Mouse (Mus musculus): ENCODE data around the gene Mark1. TPM values are rescaled to one million over a fixed set of nuclear protein-coding genes. Genes with fewer than 3 reads are reported as not detected.

Mark1 gene
- polyA plus RNA-seq, 1 experiment from 2014 or later, result 1.6 TPM

GRCm38 (mm10) chr1:184867640-184868120 lies 131.7 kb downstream of the Mark1 start:
- Histone ChIP-seq H3K36me3 (ENCODE audit: control insufficient read depth, insufficient read depth) (no peaks in the 10 kb centered on the region), H3K4me2 (replicated peaks; ENCODE audit: low read depth) (no peak overlapping the region), H3K9ac (ENCODE audit: low read depth, low read length) (no peak overlapping the region), H3K4me1 (replicated peaks; ENCODE audit: control insufficient read depth, insufficient read depth, low read length) (peaks cover 4% of the 10 kb centered on the region; the same call in 1 of the 2 replicates), H3K4me3 (ENCODE audit: low read depth, low read length) (no peak overlapping the region), H3K27me3 (replicated peaks; ENCODE audit: control insufficient read depth, insufficient read depth, low read length) (no peaks in the 10 kb centered on the region), H3K27ac (ENCODE audit: low read depth, low read length) (no peak overlapping the region), H3K9me3 (ENCODE audit: control insufficient read depth) (no peaks in the 10 kb centered on the region)
- no peak for ATAC-seq
- no peak for TF ChIP-seq CTCF (IDR thresholded peaks at IDR 0.05; ENCODE audit: low read depth)
- 69% methylated on average over 3 of the region's 3 CpGs for WGBS

DNA sequence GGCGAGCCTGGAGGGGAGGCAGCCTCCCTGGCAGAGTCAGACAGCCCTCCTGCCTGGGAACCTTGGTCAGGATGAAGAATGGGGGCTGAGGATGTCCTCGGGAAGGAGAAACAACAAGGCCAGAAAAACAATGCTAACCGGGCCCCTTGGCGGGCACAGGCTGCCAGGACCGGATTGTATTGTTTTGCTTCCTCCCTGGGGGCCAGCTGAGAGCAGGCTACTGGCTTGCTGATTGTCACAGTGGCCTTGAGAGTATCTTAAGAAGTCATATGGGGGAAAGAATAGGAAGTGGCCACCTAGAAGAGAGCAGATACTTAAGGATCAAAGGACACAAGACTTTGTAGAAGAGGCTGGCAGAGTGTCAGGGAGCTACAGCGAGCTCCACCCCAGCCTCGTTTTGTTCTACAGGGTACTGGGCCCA lies 135.0 kb downstream of the Mark1 start:
- 32% methylated on average over 7 of the region's 7 CpGs for WGBS
- H3K4me2 ChIP-seq (replicated peaks; ENCODE audit: low read depth), result no peak overlapping the region
- no peak overlapping the region for H3K4me3 ChIP-seq (ENCODE audit: low read depth, low read length)
- no peak for TF ChIP-seq CTCF (IDR thresholded peaks at IDR 0.05; ENCODE audit: low read depth)
- no peaks in the 10 kb centered on the region for H3K27me3 ChIP-seq (replicated peaks; ENCODE audit: control insufficient read depth, insufficient read depth, low read length)
- no peaks in the 10 kb centered on the region for H3K36me3 ChIP-seq (ENCODE audit: control insufficient read depth, insufficient read depth)
- no peaks in the 10 kb centered on the region for H3K9me3 ChIP-seq (ENCODE audit: control insufficient read depth)
- peaks cover 4% of the 10 kb centered on the region; the same call in 1 of the 2 replicates for H3K4me1 ChIP-seq (replicated peaks; ENCODE audit: control insufficient read depth, insufficient read depth, low read length)
- ATAC-seq, result no peak
- no peak overlapping the region for H3K9ac ChIP-seq (ENCODE audit: low read depth, low read length)
- H3K27ac ChIP-seq (ENCODE audit: low read depth, low read length), result 0 out of 2 replicates have a peak overlapping the region, but pooled peaks have one; percentile 50

GRCm38 (mm10) chr1:184862636-184863035 lies 136.7 kb downstream of the Mark1 start:
- H3K4me1 ChIP-seq (replicated peaks; ENCODE audit: control insufficient read depth, insufficient read depth, low read length), result peaks cover 4% of the 10 kb centered on the region; the same call in 1 of the 2 replicates
- 78% methylated on average over 6 of the region's 6 CpGs for WGBS
- TF ChIP-seq CTCF (IDR thresholded peaks at IDR 0.05; ENCODE audit: low read depth), result no peak
- no peaks in the 10 kb centered on the region for H3K9me3 ChIP-seq (ENCODE audit: control insufficient read depth)
- no peaks in the 10 kb centered on the region for H3K36me3 ChIP-seq (ENCODE audit: control insufficient read depth, insufficient read depth)
- no peak overlapping the region for H3K9ac ChIP-seq (ENCODE audit: low read depth, low read length)
- no peak for ATAC-seq
- no peak overlapping the region for H3K4me2 ChIP-seq (replicated peaks; ENCODE audit: low read depth)
- H3K27me3 ChIP-seq (replicated peaks; ENCODE audit: control insufficient read depth, insufficient read depth, low read length), result no peaks in the 10 kb centered on the region
- no peak overlapping the region for H3K27ac ChIP-seq (ENCODE audit: low read depth, low read length)
- no peak overlapping the region for H3K4me3 ChIP-seq (ENCODE audit: low read depth, low read length)

GRCm38 (mm10) chr1:184861551-184861950 lies 137.8 kb downstream of the Mark1 start:
- H3K4me1 ChIP-seq (replicated peaks; ENCODE audit: control insufficient read depth, insufficient read depth, low read length), result peaks cover 4% of the 10 kb centered on the region; the same call in 1 of the 2 replicates

DNA sequence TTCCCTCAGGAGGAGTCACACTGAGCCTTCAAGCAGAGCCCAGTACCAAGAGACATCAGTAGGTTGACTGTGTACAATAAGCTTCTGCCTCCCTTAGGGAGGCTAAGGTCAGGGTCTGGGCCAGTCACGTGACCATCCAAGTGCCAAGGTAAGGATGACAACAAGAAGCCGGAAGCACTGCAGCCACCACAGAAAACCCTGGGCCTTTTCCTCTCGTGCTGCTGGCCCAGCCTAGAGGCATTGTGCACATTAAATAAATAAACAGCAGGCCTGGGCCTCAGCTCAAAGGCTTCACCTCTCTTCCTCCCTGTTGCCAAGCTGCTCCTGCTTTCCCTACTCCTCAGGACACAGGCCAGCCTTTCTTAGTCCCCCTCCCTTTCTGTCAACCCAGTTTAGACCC lies 139.1 kb downstream of the Mark1 start:
- H3K9me3 ChIP-seq (ENCODE audit: control insufficient read depth), result no peaks in the 10 kb centered on the region
- ATAC-seq, result no peak
- 35% methylated on average over 3 of the region's 3 CpGs for WGBS
- no peak overlapping the region for H3K4me3 ChIP-seq (ENCODE audit: low read depth, low read length)
- H3K27me3 ChIP-seq (replicated peaks; ENCODE audit: control insufficient read depth, insufficient read depth, low read length), result no peaks in the 10 kb centered on the region
- H3K4me2 ChIP-seq (replicated peaks; ENCODE audit: low read depth), result no peak overlapping the region
- TF ChIP-seq CTCF (IDR thresholded peaks at IDR 0.05; ENCODE audit: low read depth), result no peak
- H3K4me1 ChIP-seq (replicated peaks; ENCODE audit: control insufficient read depth, insufficient read depth, low read length), result peaks cover 4% of the 10 kb centered on the region; the same call in 1 of the 2 replicates
- no peak overlapping the region for H3K9ac ChIP-seq (ENCODE audit: low read depth, low read length)
- H3K36me3 ChIP-seq (ENCODE audit: control insufficient read depth, insufficient read depth), result no peaks in the 10 kb centered on the region
- H3K27ac ChIP-seq (ENCODE audit: low read depth, low read length), result no peak overlapping the region

More at GRCm38 (mm10) chr1:184861551-184861950, 137.8 kb downstream of the Mark1 start:
- Histone ChIP-seq H3K9me3 (ENCODE audit: control insufficient read depth) (no peaks in the 10 kb centered on the region), H3K36me3 (ENCODE audit: control insufficient read depth, insufficient read depth) (no peaks in the 10 kb centered on the region), H3K27ac (ENCODE audit: low read depth, low read length) (no peak overlapping the region), H3K4me3 (ENCODE audit: low read depth, low read length) (no peak overlapping the region), H3K4me2 (replicated peaks; ENCODE audit: low read depth) (no peak overlapping the region), H3K9ac (ENCODE audit: low read depth, low read length) (no peak overlapping the region), H3K27me3 (replicated peaks; ENCODE audit: control insufficient read depth, insufficient read depth, low read length) (no peaks in the 10 kb centered on the region)
- TF ChIP-seq CTCF (IDR thresholded peaks at IDR 0.05; ENCODE audit: low read depth), result no peak
- WGBS, result 31% methylated on average over 2 of the region's 2 CpGs
- peak; percentile 71 for ATAC-seq

DNA sequence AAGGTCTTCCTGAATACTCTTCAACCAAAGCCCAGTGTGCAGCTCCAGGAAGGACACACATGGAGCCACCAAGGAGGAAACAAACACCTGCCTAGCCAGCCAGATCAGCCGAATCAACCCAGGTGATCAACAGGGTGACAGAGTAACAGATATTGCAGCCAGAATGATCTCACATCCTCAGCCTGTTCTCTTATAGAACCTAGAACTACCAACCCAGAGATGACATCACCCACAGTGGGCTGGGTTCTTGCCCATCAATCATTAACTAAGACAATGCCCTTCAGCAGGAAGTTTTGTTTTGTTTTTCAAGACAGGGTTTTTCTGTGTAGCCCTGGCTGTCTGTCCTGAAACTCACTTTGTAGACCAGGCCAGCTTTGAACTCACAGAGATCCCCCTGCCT lies 141.1 kb downstream of the Mark1 start:
- H3K9ac ChIP-seq (ENCODE audit: low read depth, low read length), result no peak overlapping the region
- H3K4me3 ChIP-seq (ENCODE audit: low read depth, low read length), result no peak overlapping the region
- no peak for TF ChIP-seq CTCF (IDR thresholded peaks at IDR 0.05; ENCODE audit: low read depth)
- no peaks in the 10 kb centered on the region for H3K36me3 ChIP-seq (ENCODE audit: control insufficient read depth, insufficient read depth)
- H3K4me1 ChIP-seq (replicated peaks; ENCODE audit: control insufficient read depth, insufficient read depth, low read length), result peaks cover 4% of the 10 kb centered on the region; the same call in 1 of the 2 replicates
- no peak overlapping the region for H3K4me2 ChIP-seq (replicated peaks; ENCODE audit: low read depth)
- WGBS, result 48% methylated on average over 1 of the region's 1 CpGs
- peak overlapping the region; percentile 64 for H3K27ac ChIP-seq (ENCODE audit: low read depth, low read length)
- ATAC-seq, result peak; percentile 79
- no peaks in the 10 kb centered on the region for H3K27me3 ChIP-seq (replicated peaks; ENCODE audit: control insufficient read depth, insufficient read depth, low read length)
- H3K9me3 ChIP-seq (ENCODE audit: control insufficient read depth), result no peaks in the 10 kb centered on the region
